Mouse (Mus musculus) liver, embryonic 11.5 days (tissue): ENCODE results near the gene Smc5. TPM values are rescaled to one million over a fixed set of nuclear protein-coding genes. Genes with fewer than 3 reads are reported as not detected.

Experiments
- ATAC-seq: fragments of 200-750 bp; cut with Nextera tagmentation; replicated peaks from 2 replicates; pipeline ENCODE4 v1.8.0; 2017; ENCODE audit warnings: moderate number of reproducible peaks, mild to moderate bottlenecking, moderate TSS enrichment, moderate library complexity; ENCODE audit not compliant: low FRiP score
- DNase-seq: peaks from one replicate; pipeline ENCODE4 v3.0.0-alpha.2; 2017; ENCODE audit warnings: low spot score
- H3K27ac ChIP-seq: fragments of 300-500 bp; sonication (generic); 2 replicates; pipeline ENCODE4 v1.5.1; 2014; ENCODE audit warnings: mild to moderate bottlenecking, low read depth, low read length, control low read depth
- H3K27me3 ChIP-seq: fragments of 300-500 bp; sonication (generic); replicated peaks from 2 replicates; pipeline ENCODE4 v1.6.1; 2014; ENCODE audit warnings: low read length, mixed read lengths; ENCODE audit not compliant: control insufficient read depth, insufficient read depth
- H3K36me3 ChIP-seq: fragments of 300-500 bp; sonication (generic); 2 replicates; pipeline ENCODE4 v1.6.1; 2014; ENCODE audit warnings: mild to moderate bottlenecking, low read length, moderate library complexity, mixed read lengths; ENCODE audit not compliant: control insufficient read depth, insufficient read depth
- H3K4me1 ChIP-seq: fragments of 300-500 bp; sonication (generic); replicated peaks from 2 replicates; pipeline ENCODE4 v1.6.1; 2014; ENCODE audit warnings: low read length, mixed read lengths; ENCODE audit not compliant: control insufficient read depth, insufficient read depth
- H3K4me2 ChIP-seq: fragments of 300-500 bp; sonication (generic); 2 replicates; pipeline ENCODE4 v1.6.1; 2014; ENCODE audit warnings: mild to moderate bottlenecking, control low read depth, moderate library complexity
- H3K4me3 ChIP-seq: fragments of 300-500 bp; sonication (generic); 2 replicates; pipeline ENCODE4 v1.5.1; 2014; ENCODE audit warnings: low read depth, low read length, control low read depth
- H3K9ac ChIP-seq: fragments of 300-500 bp; sonication (generic); 2 replicates; pipeline ENCODE4 v1.6.1; 2014; ENCODE audit warnings: low read depth, low read length, control low read depth
- H3K9me3 ChIP-seq: fragments of 300-500 bp; sonication (generic); 2 replicates; pipeline ENCODE4 v1.6.1; 2016; ENCODE audit warnings: low read length, inconsistent platforms, mixed read lengths; ENCODE audit not compliant: control insufficient read depth
- WGBS: fragments of 180-500 bp; shearing (Covaris S2); extraction: QIAGEN DNeasy Blood & Tissue Kit; methylation state at CpG from one replicate; pipeline ENCODE4 v1.1.7; 2014; 5-methylcytosine and 5-hydroxymethylcytosine counted together
- polyA plus RNA-seq: library from polyadenylated mRNA; unstranded; fragments of >200 nt; fragmentation: Nextera tagmentation; extraction: Ambion mirVana; gene quantifications from 2 replicates; pipeline ENCODE4 v1.2.1, GENCODE M21; 2014

Smc5 gene
- polyA plus RNA-seq, 1 experiment from 2014 or later, result 32.4 TPM

- H3K27me3 ChIP-seq, result no peaks in the 10 kb centered on the region
- ATAC-seq (no peak), DNase-seq (no peak)
- 86% methylated on average over 14 of the region's 16 CpGs for WGBS
- H3K9ac ChIP-seq, result no peak overlapping the region
- H3K4me1 ChIP-seq, result no peaks in the 10 kb centered on the region
- no peak overlapping the region for H3K4me2 ChIP-seq
- H3K27ac ChIP-seq, result no peak overlapping the region
- no peak overlapping the region for H3K4me3 ChIP-seq
- no peaks in the 10 kb centered on the region for H3K9me3 ChIP-seq
- no peaks in the 10 kb centered on the region for H3K36me3 ChIP-seq
Observed at GRCm38 (mm10) chr19:23164651-23165240, 109.0 kb downstream of the Smc5 start.

GRCm38 (mm10) chr19:23163361-23163760 is 110.3 kb downstream of the Smc5 start:
- no peak overlapping the region for H3K9ac ChIP-seq
- no peaks in the 10 kb centered on the region for H3K4me1 ChIP-seq
- H3K27ac ChIP-seq, result no peak overlapping the region
- no peak for DNase-seq
- no peak for ATAC-seq
- no peaks in the 10 kb centered on the region for H3K9me3 ChIP-seq
- H3K36me3 ChIP-seq, result no peaks in the 10 kb centered on the region
- no peak overlapping the region for H3K4me3 ChIP-seq
- no peaks in the 10 kb centered on the region for H3K27me3 ChIP-seq
- H3K4me2 ChIP-seq, result no peak overlapping the region
- 64% methylated on average over 3 of the region's 3 CpGs for WGBS

- no peaks in the 10 kb centered on the region for H3K4me1 ChIP-seq
- no peak overlapping the region for H3K4me3 ChIP-seq
- 83% methylated on average over 6 of the region's 6 CpGs for WGBS
- no peak overlapping the region for H3K9ac ChIP-seq
- no peaks in the 10 kb centered on the region for H3K9me3 ChIP-seq
- no peaks in the 10 kb centered on the region for H3K36me3 ChIP-seq
- no peak for DNase-seq
- no peak overlapping the region for H3K4me2 ChIP-seq
- ATAC-seq, result no peak
- H3K27ac ChIP-seq, result no peak overlapping the region
- no peaks in the 10 kb centered on the region for H3K27me3 ChIP-seq
Observed at GRCm38 (mm10) chr19:23162877-23163276, 110.8 kb downstream of the Smc5 start.

DNA sequence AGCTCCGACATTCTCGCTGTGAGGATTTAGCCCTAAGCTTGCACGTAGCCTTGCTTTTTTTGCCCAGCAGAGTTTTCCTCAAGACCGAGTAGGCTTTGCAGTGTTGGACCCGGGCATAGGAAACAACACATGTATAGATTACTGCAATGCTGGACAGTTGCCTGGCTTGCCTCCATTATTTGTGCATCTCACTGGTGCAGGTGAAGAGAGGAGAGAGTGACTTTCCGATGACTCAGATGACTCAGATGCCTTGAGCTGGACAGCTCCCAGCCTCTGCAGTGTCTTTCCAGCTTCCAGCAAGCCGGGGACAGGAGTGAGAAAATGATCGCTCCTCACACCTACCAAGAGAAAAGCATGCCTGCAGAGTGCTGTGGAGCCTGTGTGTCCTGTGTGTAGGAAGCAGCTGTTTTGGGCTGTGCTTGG is 111.3 kb downstream of the Smc5 start:
- H3K4me2 ChIP-seq, result no peak overlapping the region
- H3K4me3 ChIP-seq, result no peak overlapping the region
- 46% methylated on average over 8 of the region's 8 CpGs for WGBS
- H3K36me3 ChIP-seq, result no peaks in the 10 kb centered on the region
- H3K27me3 ChIP-seq, result no peaks in the 10 kb centered on the region
- no peak overlapping the region for H3K27ac ChIP-seq
- no peak for DNase-seq
- H3K4me1 ChIP-seq, result no peaks in the 10 kb centered on the region
- H3K9me3 ChIP-seq, result no peaks in the 10 kb centered on the region
- ATAC-seq, result no peak
- H3K9ac ChIP-seq, result no peak overlapping the region

GRCm38 (mm10) chr19:23159780-23160395 is 113.8 kb downstream of the Smc5 start:
- WGBS, result 80% methylated on average over 10 of the region's 10 CpGs
- no peaks in the 10 kb centered on the region for H3K9me3 ChIP-seq
- H3K4me3 ChIP-seq, result no peak overlapping the region
- no peak overlapping the region for H3K4me2 ChIP-seq
- DNase-seq, result no peak
- H3K27ac ChIP-seq, result no peak overlapping the region
- H3K4me1 ChIP-seq, result peaks cover 5% of the 10 kb centered on the region; the same call in 1 of the 2 replicates
- no peaks in the 10 kb centered on the region for H3K36me3 ChIP-seq
- no peaks in the 10 kb centered on the region for H3K27me3 ChIP-seq
- ATAC-seq, result no peak
- H3K9ac ChIP-seq, result no peak overlapping the region

Other genes with a start within 250 kb of the Smc5 start
- gene Klf9, start 132.7 kb downstream of the Smc5 start, polyA plus RNA-seq, result 2.3 and 2.8 TPM in 2 replicates
- 0.29 and 0.58 TPM in 2 replicates for gene Mamdc2, start 174.5 kb upstream of the Smc5 start, polyA plus RNA-seq